ENCODE assay signal across 7 mouse cellular contexts in genomic region chr6:38874565-38875257, GRCm38 (mm10). TPM values are rescaled to one million over a fixed set of nuclear protein-coding genes. Genes with fewer than 3 reads are reported as not detected.
DNase-seq lines count a peak whose midpoint lies in the region; ATAC-seq and TF ChIP-seq lines count a peak whose summit lies in the region.

No protein-coding gene starts in this region.

- peak overlapping the region; percentile 100 for H3K4me3 ChIP-seq in embryonic facial prominence, embryonic 10.5 days
- H3K4me3 ChIP-seq in liver, adult 2 months (ENCODE audit: insufficient read depth, low read depth, low read length): peak overlapping the region; percentile 82
- H3K4me3 ChIP-seq in neural tube, embryonic 12.5 days: peak overlapping the region; percentile 99

- H3K27ac ChIP-seq in embryonic facial prominence, embryonic 10.5 days (replicated peaks): peak overlapping the region; percentile 99
- peak overlapping the region; percentile 83 for H3K27ac ChIP-seq in liver, adult 2 months (replicated peaks; ENCODE audit: insufficient read depth, low read depth, low read length)
- H3K27ac ChIP-seq in neural tube, embryonic 12.5 days: peak overlapping the region; percentile 91

- DNase-seq in 3T3-L1 (ENCODE audit: low read depth, low spot score): peak; percentile 73
- peak; percentile 69 for DNase-seq in CD4-positive, CD25-positive, alpha-beta regulatory T cell, adult 2 months (ENCODE audit: low read depth, low spot score)
- DNase-seq in embryonic facial prominence, embryonic 10.5 days (ENCODE audit: low spot score): peak; percentile 54
- peak; percentile 22 to 36 for DNase-seq in heart, postnatal 36 days
- peak; percentile 59 for DNase-seq in liver, adult 2 months (ENCODE audit: extremely low read depth, low read depth, low spot score)
- DNase-seq in urinary bladder, postnatal 25 days (ENCODE audit: low spot score): no peak

- no peak for ATAC-seq in neural tube, embryonic 12.5 days (ENCODE audit: low FRiP score, low read depth)

- H3K79me2 ChIP-seq in liver, adult 2 months (ENCODE audit: control insufficient read depth, insufficient read depth, low read length): peaks cover 15% of the 10 kb centered on the region; the same call in 1 of the 2 replicates

- under 1% methylated on average over 23 of the region's 23 CpGs for WGBS in embryonic facial prominence, embryonic 10.5 days
- WGBS in liver, adult 2 months: under 1% methylated on average over 23 of the region's 23 CpGs
- WGBS in neural tube, embryonic 12.5 days: under 1% methylated on average over 23 of the region's 23 CpGs

- no peak for TF ChIP-seq CTCF in liver, adult 2 months (IDR thresholded peaks at IDR 0.05; ENCODE audit: low read depth, low read length)

- H3K9me3 ChIP-seq in embryonic facial prominence, embryonic 10.5 days: no peaks in the 10 kb centered on the region
- H3K9me3 ChIP-seq in neural tube, embryonic 12.5 days: no peaks in the 10 kb centered on the region

- no peak for TF ChIP-seq POLR2A in liver, adult 2 months (IDR thresholded peaks at IDR 0.05; ENCODE audit: extremely low read depth, insufficient read depth, low read length)

- peak overlapping the region; percentile 67 for H3K4me2 ChIP-seq in neural tube, embryonic 12.5 days (replicated peaks)

- peak overlapping the region; percentile 96 for H3K9ac ChIP-seq in liver, adult 2 months (ENCODE audit: low read depth, low read length)
- H3K9ac ChIP-seq in neural tube, embryonic 12.5 days: peak overlapping the region; percentile 100

- intact Hi-C loops in heart, postnatal 36 days (cut with DNase I): loop anchor here (1.0 to 10.0 kb wide), 3 partner anchors 193 to 330 kb away; partner anchors contain the start of genes Kdm7a and Luc7l2

- peaks cover 21% of the 10 kb centered on the region; the same call in 1 of the 2 replicates for H3K27me3 ChIP-seq in embryonic facial prominence, embryonic 10.5 days (replicated peaks; ENCODE audit: low read depth, poor library complexity, severe bottlenecking)
- H3K27me3 ChIP-seq in liver, adult 2 months (ENCODE audit: control insufficient read depth, insufficient read depth, low read length): no peaks in the 10 kb centered on the region
- no peaks in the 10 kb centered on the region; the same call in 1 of the 2 replicates for H3K27me3 ChIP-seq in neural tube, embryonic 12.5 days (replicated peaks)

- H3K36me3 ChIP-seq in embryonic facial prominence, embryonic 10.5 days (replicated peaks): peaks cover 15% of the 10 kb centered on the region
- H3K36me3 ChIP-seq in liver, adult 2 months (ENCODE audit: control insufficient read depth, insufficient read depth, low read length): no peaks in the 10 kb centered on the region
- H3K36me3 ChIP-seq in neural tube, embryonic 12.5 days: peaks cover 6% of the 10 kb centered on the region; the same call in 1 of the 2 replicates

- peaks cover 49% of the 10 kb centered on the region for H3K4me1 ChIP-seq in embryonic facial prominence, embryonic 10.5 days
- peaks cover 25% of the 10 kb centered on the region for H3K4me1 ChIP-seq in liver, adult 2 months (ENCODE audit: control insufficient read depth, insufficient read depth, low read length)
- peaks cover 37% of the 10 kb centered on the region for H3K4me1 ChIP-seq in neural tube, embryonic 12.5 days

RNA-seq across cellular contexts. Expression of gene Tbxas1, which starts 0.5 kb away (rescaled TPM):
- 0.88 and 1.8 TPM in 2 replicates for polyA plus RNA-seq in embryonic facial prominence, embryonic 10.5 days (2016; fragmentation: Nextera tagmentation; extraction: Ambion mirVana)
- total RNA-seq in heart, postnatal 36 days (2021): 1 to 10 TPM; 2.1 TPM
- total RNA-seq in liver, adult 2 months (2014; rRNA removed): 3.5 and 4.9 TPM in 2 replicates
- 0.61 and 1.1 TPM in 2 replicates for polyA plus RNA-seq in liver, adult 2 months (2012; rRNA removed)
- 2.0 and 2.3 TPM in 2 replicates for polyA plus RNA-seq in neural tube, embryonic 12.5 days (2016; fragmentation: Nextera tagmentation; extraction: Ambion mirVana)

RNA-seq across cellular contexts. Expression of gene Hipk2, which starts 1.3 kb away (rescaled TPM):
- polyA plus RNA-seq in embryonic facial prominence, embryonic 10.5 days (2016; fragmentation: Nextera tagmentation; extraction: Ambion mirVana): 24.5 and 26.1 TPM in 2 replicates
- 100 to 1,000 TPM in 1 of 2 experiments, 10 to 100 TPM in 1; 92.1 to 101 TPM for total RNA-seq in heart, postnatal 36 days (2021)
- total RNA-seq in liver, adult 2 months (2014; rRNA removed): 8.5 and 10.4 TPM in 2 replicates
- polyA plus RNA-seq in liver, adult 2 months (2012; rRNA removed): 22.2 and 23.5 TPM in 2 replicates
- 32.7 and 38.8 TPM in 2 replicates for polyA plus RNA-seq in neural tube, embryonic 12.5 days (2016; fragmentation: Nextera tagmentation; extraction: Ambion mirVana)
